Mouse (Mus musculus) ES-E14 (cell line): ENCODE results near the gene Gmeb1. TPM values are rescaled to one million over a fixed set of nuclear protein-coding genes. Genes with fewer than 3 reads are reported as not detected.
A peak's percentile ranks its signal among the peaks of the same experiment; 100 is the strongest.

Experiments used
- DNase-seq: peaks from one replicate; pipeline ENCODE4 v3.0.0-alpha.2; 2013; ENCODE audit warnings: low read depth, low spot score
- H3K27ac ChIP-seq: 2 replicates; pipeline ENCODE4 v1.5.1; 2012; ENCODE audit warnings: low read depth, mild to moderate bottlenecking, low read length, moderate library complexity, mixed read lengths; ENCODE audit not compliant: poor library complexity, insufficient read depth, severe bottlenecking
- H3K36me3 ChIP-seq: 2 replicates; pipeline ENCODE4 v1.6.1; 2012; ENCODE audit warnings: mild to moderate bottlenecking, low read length, moderate library complexity, mixed read lengths; ENCODE audit not compliant: control insufficient read depth, poor library complexity, insufficient read depth, severe bottlenecking
- H3K4me1 ChIP-seq, 2 experiments: fragments of 150-350 bp in 1 of 2; sonication (generic) in 1 of 2; 2 replicates each; pipeline ENCODE4 v1.6.1; 2012; ENCODE audit warnings: low read length in 2 of 2, mild to moderate bottlenecking in 1 of 2, mixed read lengths in 1 of 2; ENCODE audit not compliant: control insufficient read depth in 2 of 2, insufficient read depth in 2 of 2, poor library complexity in 1 of 2
- H3K4me3 ChIP-seq, 2 experiments: fragments of 150-350 bp in 1 of 2; sonication (generic) in 1 of 2; 2 replicates each; pipeline ENCODE4 v1.5.1; 2012; ENCODE audit warnings: low read length in 2 of 2, low read depth in 1 of 2, mild to moderate bottlenecking in 1 of 2, mixed read lengths in 1 of 2; ENCODE audit not compliant: insufficient read depth in 1 of 2, poor library complexity in 1 of 2, severe bottlenecking in 1 of 2
- H3K9ac ChIP-seq: 2 replicates; pipeline ENCODE4 v1.6.1; 2012; ENCODE audit warnings: low read depth, mild to moderate bottlenecking, low read length, mixed read lengths; ENCODE audit not compliant: poor library complexity, insufficient read depth, severe bottlenecking
- H3K9me3 ChIP-seq: fragments of 150-350 bp; sonication (generic); 2 replicates; pipeline ENCODE4 v1.6.1; 2012; ENCODE audit warnings: low read depth, mild to moderate bottlenecking, low read length; ENCODE audit not compliant: control insufficient read depth, insufficient read depth
- CHD2 ChIP-seq: IDR thresholded peaks from 2 replicates; pipeline ENCODE4 v1.6.1; 2014; ENCODE audit warnings: mild to moderate bottlenecking, low read depth, low read length, inconsistent platforms
- HCFC1 ChIP-seq: IDR thresholded peaks from 2 replicates; pipeline ENCODE4 v1.6.1; 2012; ENCODE audit warnings: low read length, inconsistent platforms, borderline replicate concordance; ENCODE audit not compliant: insufficient read depth
- MAFK ChIP-seq: IDR thresholded peaks from 2 replicates; pipeline ENCODE4 v1.6.1; 2014; ENCODE audit warnings: mild to moderate bottlenecking, low read depth, low read length, inconsistent platforms; ENCODE audit not compliant: insufficient read depth
- ZC3H11A ChIP-seq: IDR thresholded peaks from 2 replicates; pipeline ENCODE4 v1.6.1; 2012; ENCODE audit warnings: low read depth, mild to moderate bottlenecking, inconsistent platforms, low read length, borderline replicate concordance
- ZNF384 ChIP-seq: IDR thresholded peaks from 2 replicates; pipeline ENCODE4 v1.6.1; 2012; ENCODE audit warnings: low read depth, low read length, inconsistent platforms
- in situ Hi-C, 2 experiments: fragments of 600-800 bp; cut with MboI; formaldehyde crosslinking; loops; one replicate each; pipeline ENCODE4 v1.15.1; 2025; ENCODE audit warnings: low sequenced_read_pairs in 2 of 2, inconsistent platforms in 1 of 2; ENCODE audit not compliant: unreplicated experiment in 2 of 2
- total RNA-seq: library from RNA; depleted of rRNA; stranded (reverse); fragments of 300-350 nt; gene quantifications from 2 replicates; pipeline ENCODE4 v1.2.3, GENCODE M21; 2012

Gmeb1 gene
- total RNA-seq, 1 experiment, result 22.3 TPM

DNA sequence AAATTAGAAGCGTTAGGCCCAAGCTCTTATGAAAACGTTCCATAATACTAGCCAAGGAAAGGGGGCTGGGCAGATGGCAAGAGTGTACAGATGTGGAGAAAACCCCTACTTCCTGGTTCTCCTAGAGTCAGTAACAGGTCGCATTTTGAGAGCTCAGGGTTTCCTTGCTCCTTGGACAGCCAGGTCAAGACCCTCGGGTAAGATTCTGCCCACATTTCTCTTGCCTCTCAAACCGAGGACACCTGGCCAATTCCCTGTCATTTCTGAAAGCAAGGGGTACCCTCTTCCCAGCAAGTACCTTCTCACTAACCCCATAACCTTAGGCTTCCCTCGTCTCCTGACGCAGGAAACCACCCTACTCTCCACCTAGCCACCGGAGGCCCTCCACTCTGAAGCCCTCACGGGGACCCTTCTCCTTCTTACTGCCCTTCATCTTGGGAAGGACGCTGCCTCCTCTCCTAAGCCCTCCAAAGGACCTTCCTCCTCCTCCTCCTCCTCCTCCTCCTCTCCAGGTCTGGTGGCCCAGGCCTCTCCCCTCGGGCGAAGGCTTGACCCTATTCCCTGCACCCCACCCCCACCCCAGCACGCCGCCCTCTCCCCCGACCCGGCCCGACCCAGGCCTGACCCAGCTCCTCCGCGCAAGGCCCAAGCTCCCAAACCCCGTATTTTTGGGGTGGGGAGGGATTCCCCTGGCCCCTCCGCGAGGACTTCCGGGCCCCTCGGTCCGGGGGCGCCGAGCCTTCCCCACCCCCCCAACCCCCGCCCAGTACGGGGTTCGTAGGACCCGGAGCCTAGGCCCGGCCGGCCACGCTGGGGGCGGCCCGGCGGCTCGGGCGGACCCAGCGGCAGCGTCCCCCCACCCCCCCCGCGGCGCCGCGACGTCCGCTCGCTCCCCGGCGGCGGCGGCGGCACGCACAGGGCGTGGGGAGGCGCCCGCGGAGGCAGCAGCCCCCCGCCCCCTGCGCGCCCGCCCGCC, 710 bp downstream of the Gmeb1 start:
- TF ChIP-seq HCFC1 (no peak), ZC3H11A (no peak), CHD2 (no peak), MAFK (no peak), ZNF384 (no peak)
- Histone ChIP-seq H3K4me1 (peaks cover 4 to 10% of the 10 kb centered on the region in 2 experiments), H3K9me3 (no peaks in the 10 kb centered on the region), H3K4me3 (peak overlapping the region; percentile 88 to 93), H3K9ac (peak overlapping the region; percentile 86), H3K27ac (peak overlapping the region; percentile 96), H3K36me3 (peaks cover 2% of the 10 kb centered on the region; the same call in 1 of the 2 replicates)
- DNase-seq, result no peak
- in situ Hi-C loops, result no loop called here

GRCm38 (mm10) chr4:132259248-132259647, 2.2 kb downstream of the Gmeb1 start:
- peaks cover 2% of the 10 kb centered on the region; the same call in 1 of the 2 replicates for H3K36me3 ChIP-seq
- H3K27ac ChIP-seq, result no peak overlapping the region
- H3K9ac ChIP-seq, result no peak overlapping the region
- H3K4me1 ChIP-seq, result peaks cover 4 to 10% of the 10 kb centered on the region in 2 experiments
- no peaks in the 10 kb centered on the region for H3K9me3 ChIP-seq
- in situ Hi-C loops, result no loop called here
- TF ChIP-seq HCFC1, result no peak
- no peak for TF ChIP-seq ZC3H11A
- no peak for TF ChIP-seq MAFK
- no peak for TF ChIP-seq ZNF384
- TF ChIP-seq CHD2, result no peak
- no peak overlapping the region for H3K4me3 ChIP-seq
- DNase-seq, result no peak

- Histone ChIP-seq H3K9me3 (no peaks in the 10 kb centered on the region), H3K27ac (no peak overlapping the region), H3K4me3 (no peak overlapping the region), H3K9ac (no peak overlapping the region), H3K4me1 (peaks cover 6 to 10% of the 10 kb centered on the region in 2 experiments), H3K36me3 (peaks cover 10% of the 10 kb centered on the region)
- TF ChIP-seq ZC3H11A (no peak), HCFC1 (no peak), CHD2 (no peak), MAFK (no peak), ZNF384 (no peak)
- in situ Hi-C loops, result no loop called here
- no peak for DNase-seq
Observed at GRCm38 (mm10) chr4:132256384-132256783, 5.0 kb downstream of the Gmeb1 start.

DNA sequence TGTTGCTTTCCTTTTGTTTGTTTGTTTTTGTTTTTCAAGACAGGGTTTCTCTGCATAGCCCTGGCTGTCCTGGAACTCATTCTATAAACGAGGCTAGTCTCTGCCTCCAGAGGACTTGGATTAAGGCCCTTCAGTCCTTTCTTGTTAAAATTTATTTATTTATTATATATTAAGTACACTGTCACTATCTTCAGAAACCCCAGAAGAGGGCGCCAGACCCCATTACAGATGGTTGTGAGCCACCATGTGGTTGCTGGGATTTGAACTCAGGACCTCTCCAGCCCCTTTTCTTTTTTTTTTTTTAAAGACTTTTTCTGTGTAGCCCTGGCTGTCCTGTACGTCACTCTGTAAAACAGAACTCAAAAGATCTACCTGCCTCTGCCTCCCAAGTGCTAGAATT, 6.4 kb downstream of the Gmeb1 start:
- in situ Hi-C loops, result no loop called here
- Histone ChIP-seq H3K36me3 (peaks cover 12% of the 10 kb centered on the region), H3K9me3 (no peaks in the 10 kb centered on the region), H3K27ac (no peak overlapping the region), H3K4me3 (no peak overlapping the region), H3K9ac (no peak overlapping the region), H3K4me1 (peaks cover 6 to 10% of the 10 kb centered on the region in 2 experiments)
- TF ChIP-seq MAFK, result no peak
- no peak for TF ChIP-seq HCFC1
- TF ChIP-seq ZNF384, result no peak
- DNase-seq, result no peak
